Mouse (Mus musculus): ENCODE measurements at regions not wholly inside any gene's neighbourhood (a gene's known extent, or its start where the extent isn't known, plus 50 kb on each side); places are given as distances from the start of the nearest gene placed in this dataset.

DNA sequence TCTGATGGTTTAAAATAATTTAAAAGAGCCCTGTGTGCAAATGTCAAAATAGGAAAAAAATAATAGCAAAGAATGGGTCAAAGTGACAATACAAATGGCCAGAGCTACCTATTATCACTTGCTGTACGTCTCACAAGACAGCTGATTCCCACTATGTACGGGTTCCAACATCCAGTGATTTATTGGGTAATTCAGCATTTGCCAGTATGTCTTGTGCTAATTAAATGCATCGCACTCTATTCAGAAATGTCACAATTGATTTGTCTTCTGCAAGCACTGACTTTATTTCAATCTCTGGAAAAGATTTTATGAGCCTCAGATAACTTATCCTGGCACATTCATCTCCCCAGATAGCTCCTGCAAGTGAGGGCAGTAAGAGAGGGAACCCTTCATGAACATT lies 55.1 kb upstream of the Pter start:
- Histone ChIP-seq H3K27ac (ENCODE audit: low read depth, low read length) (no peak overlapping the region), H3K9me3 (ENCODE audit: control insufficient read depth, low read length) (no peaks in the 10 kb centered on the region), H3K4me3 (ENCODE audit: low read depth, low read length) (no peak overlapping the region), H3K27me3 (ENCODE audit: control insufficient read depth, insufficient read depth, low read length) (no peaks in the 10 kb centered on the region), H3K9ac (ENCODE audit: low read length) (no peak overlapping the region), H3K4me1 (replicated peaks; ENCODE audit: control insufficient read depth, insufficient read depth, low read length) (no peaks in the 10 kb centered on the region), H3K36me3 (ENCODE audit: control insufficient read depth, insufficient read depth, low read length) (no peaks in the 10 kb centered on the region), H3K4me2 (ENCODE audit: low read depth, low read length, severe bottlenecking) (no peak overlapping the region)
- whole genome bisulfite sequencing: 87% methylated on average over 3 of the region's 3 CpGs
- DNase-seq (ENCODE audit: low spot score) (no peak), ATAC-seq (replicated peaks; ENCODE audit: low FRiP score) (no peak)
